Mouse (Mus musculus) E14TG2a.4 (cell line): ENCODE data around the gene Klhdc8b.

Experiments used
- CTCF ChIP-seq: conservative IDR thresholded peaks from 2 replicates; pipeline ENCODE4 v1.5.1; 2014; ENCODE audit warnings: low read length
- POU5F1 ChIP-seq: IDR thresholded peaks from 2 replicates; pipeline ENCODE4 v1.6.1; 2014; ENCODE audit warnings: low read length, borderline replicate concordance

- TF ChIP-seq CTCF: no peak
- no peak for TF ChIP-seq POU5F1
Observed at GRCm38 (mm10) chr9:108480813-108481519, 19.6 kb upstream of the Klhdc8b start.
